Mouse (Mus musculus) cerebellum, adult 2 months (tissue): Measurements from ENCODE around the gene Fgfr2. TPM values are rescaled to one million over a fixed set of nuclear protein-coding genes. Genes with fewer than 3 reads are reported as not detected.
A peak's percentile ranks its signal among the peaks of the same experiment; 100 is the strongest.

ENCODE experiments used
- DNase-seq, 2 experiments: peaks; one replicate each; pipeline ENCODE4 v3.0.0; 2021
- H3K27ac ChIP-seq: fragments of 200-500 bp; 2 replicates; pipeline ENCODE4 v1.5.1; 2012; ENCODE audit warnings: low read length, control low read depth, inconsistent platforms; ENCODE audit not compliant: insufficient read depth
- H3K27me3 ChIP-seq: fragments of 200-500 bp; 2 replicates; pipeline ENCODE4 v1.6.1; 2012; ENCODE audit warnings: inconsistent platforms, mild to moderate bottlenecking, low read length, moderate library complexity; ENCODE audit not compliant: control insufficient read depth, insufficient read depth
- H3K4me1 ChIP-seq: fragments of 200-500 bp; 2 replicates; pipeline ENCODE4 v1.6.1; 2011; ENCODE audit warnings: low read length; ENCODE audit not compliant: control insufficient read depth, insufficient read depth
- H3K4me3 ChIP-seq: fragments of 200-500 bp; replicated peaks from 2 replicates; pipeline ENCODE3; 2011; ENCODE audit warnings: mild to moderate bottlenecking, low read depth, low read length, control low read depth; ENCODE audit not compliant: insufficient read depth
- CTCF ChIP-seq: fragments of 200-500 bp; IDR thresholded peaks from 2 replicates; pipeline ENCODE4 v1.5.1; 2011; ENCODE audit warnings: low read depth, mild to moderate bottlenecking, control low read depth, low read length, moderate library complexity, borderline replicate concordance; ENCODE audit not compliant: insufficient read depth
- POLR2A ChIP-seq: fragments of 200-500 bp; IDR thresholded peaks from 2 replicates; pipeline ENCODE4 v1.6.1; 2011; ENCODE audit warnings: low read length, control low read depth, borderline replicate concordance; ENCODE audit not compliant: insufficient read depth
- WGBS: fragments of 180-500 bp; shearing (Covaris S2); methylation state at CpG from one replicate; pipeline ENCODE4 v1.1.7; 2018; 5-methylcytosine and 5-hydroxymethylcytosine counted together
- polyA plus RNA-seq: library from polyadenylated mRNA; depleted of rRNA; stranded (reverse); fragments of >200 nt; gene quantifications from 2 replicates; pipeline ENCODE4 v1.2.3, GENCODE M21; 2012

The Fgfr2 gene
- polyA plus RNA-seq, 1 experiment, result 95.3 TPM

DNA sequence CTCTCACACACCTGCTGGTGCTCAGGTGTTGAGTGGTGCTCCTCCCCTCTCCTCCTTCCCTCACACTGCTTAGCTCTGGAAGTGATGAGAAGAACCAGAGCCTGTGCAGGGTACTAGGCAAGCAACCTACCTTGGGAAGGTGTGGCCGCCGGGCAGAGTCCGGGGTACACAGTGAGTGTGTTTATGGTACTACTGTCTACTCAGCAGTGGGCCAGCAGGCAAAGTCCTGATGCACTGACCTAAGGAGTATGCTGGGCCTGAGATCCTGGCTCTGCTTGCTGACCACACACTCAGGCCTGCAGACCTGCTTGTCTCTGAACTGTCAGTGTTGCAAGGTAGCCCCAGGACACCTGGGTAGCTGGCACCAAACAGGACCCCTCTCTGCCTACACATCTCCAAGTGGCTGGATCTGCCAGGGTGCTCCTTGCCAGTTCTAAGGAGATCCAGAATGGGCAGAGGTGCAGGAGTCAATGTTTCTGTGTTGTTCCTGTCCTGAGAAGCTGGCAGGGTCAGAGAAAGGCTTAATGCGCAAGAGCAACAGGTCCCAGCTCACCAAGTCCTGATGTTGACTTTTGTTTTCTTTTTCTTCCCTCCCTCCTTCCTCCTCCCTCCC, 2488.8 kb downstream of the Fgfr2 start:
- no peak overlapping the region for H3K4me3 ChIP-seq
- TF ChIP-seq POLR2A, result no peak
- no peak for TF ChIP-seq CTCF
- 95% methylated on average over 4 of the region's 4 CpGs for WGBS
- no peak overlapping the region for H3K27ac ChIP-seq
- H3K27me3 ChIP-seq, result no peaks in the 10 kb centered on the region
- H3K4me1 ChIP-seq, result peaks cover 5% of the 10 kb centered on the region
- DNase-seq, result no peak

DNA sequence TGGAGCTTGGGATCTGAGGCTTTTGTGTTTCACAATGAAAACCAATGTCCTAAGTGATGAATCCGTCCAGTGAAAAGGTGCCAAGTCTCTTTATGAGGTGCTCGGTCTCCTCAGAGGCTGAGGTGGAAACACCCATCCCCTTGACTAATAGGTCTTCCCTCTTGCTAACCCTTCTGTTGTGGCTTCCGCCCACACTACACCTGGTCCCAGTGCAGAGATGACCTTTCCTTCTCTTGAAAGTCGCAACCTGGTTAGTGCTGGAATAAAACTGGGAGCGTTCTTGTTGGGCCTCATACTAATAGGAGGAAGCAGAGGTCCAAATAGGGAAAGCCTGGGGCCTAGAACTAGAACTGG, 2490.8 kb downstream of the Fgfr2 start:
- no peak overlapping the region for H3K27ac ChIP-seq
- no peak for TF ChIP-seq POLR2A
- TF ChIP-seq CTCF, result no peak
- H3K4me1 ChIP-seq, result peaks cover 5% of the 10 kb centered on the region
- no peak overlapping the region for H3K4me3 ChIP-seq
- no peaks in the 10 kb centered on the region for H3K27me3 ChIP-seq
- WGBS, result 91% methylated on average over 5 of the region's 5 CpGs
- no peak for DNase-seq

- no peak overlapping the region for H3K4me3 ChIP-seq
- no peak overlapping the region for H3K27ac ChIP-seq
- TF ChIP-seq CTCF, result no peak
- no peak for TF ChIP-seq POLR2A
- DNase-seq, result no peak
- peaks cover 1% of the 10 kb centered on the region for H3K4me1 ChIP-seq
- no peaks in the 10 kb centered on the region for H3K27me3 ChIP-seq
- 56% methylated on average over 22 of the region's 22 CpGs for WGBS
Measured at GRCm38 (mm10) chr7:130631553-130632378, 2491.4 kb downstream of the Fgfr2 start.

- Histone ChIP-seq H3K27ac (no peak overlapping the region), H3K4me3 (no peak overlapping the region), H3K27me3 (no peaks in the 10 kb centered on the region), H3K4me1 (no peaks in the 10 kb centered on the region)
- peak in 1 of 2 experiments; percentile 41 for DNase-seq
- TF ChIP-seq CTCF, result no peak
- TF ChIP-seq POLR2A, result no peak
- WGBS, result 96% methylated on average over 3 of the region's 3 CpGs
Measured at GRCm38 (mm10) chr7:130630956-130631355, 2492.2 kb downstream of the Fgfr2 start.

GRCm38 (mm10) chr7:130629999-130630398, 2493.2 kb downstream of the Fgfr2 start:
- Histone ChIP-seq H3K27me3 (no peaks in the 10 kb centered on the region), H3K4me3 (no peak overlapping the region), H3K4me1 (peaks cover 4% of the 10 kb centered on the region; the same call in 1 of the 2 replicates), H3K27ac (no peak overlapping the region)
- DNase-seq, result no peak
- WGBS, result 89% methylated on average over 7 of the region's 7 CpGs
- no peak for TF ChIP-seq POLR2A
- no peak for TF ChIP-seq CTCF

GRCm38 (mm10) chr7:130628601-130629000, 2494.5 kb downstream of the Fgfr2 start:
- no peak for TF ChIP-seq CTCF
- TF ChIP-seq POLR2A, result no peak
- WGBS, result 52% methylated on average over 1 of the region's 1 CpGs
- H3K27ac ChIP-seq, result no peak overlapping the region
- no peak for DNase-seq
- peaks cover 12% of the 10 kb centered on the region; the same call in 1 of the 2 replicates for H3K4me1 ChIP-seq
- H3K27me3 ChIP-seq, result no peaks in the 10 kb centered on the region
- no peak overlapping the region for H3K4me3 ChIP-seq

- TF ChIP-seq CTCF (no peak), POLR2A (no peak)
- H3K4me3 ChIP-seq, result no peak overlapping the region
- DNase-seq, result peak; percentile 33 to 37
- H3K27me3 ChIP-seq, result no peaks in the 10 kb centered on the region
- peaks cover 12% of the 10 kb centered on the region; the same call in 1 of the 2 replicates for H3K4me1 ChIP-seq
- no peak overlapping the region for H3K27ac ChIP-seq
- 48% methylated on average over 7 of the region's 7 CpGs for WGBS
Measured at GRCm38 (mm10) chr7:130625361-130625760, 2497.8 kb downstream of the Fgfr2 start.

GRCm38 (mm10) chr7:130624299-130624698, 2498.9 kb downstream of the Fgfr2 start:
- Histone ChIP-seq H3K27ac (no peak overlapping the region), H3K27me3 (no peaks in the 10 kb centered on the region), H3K4me3 (no peak overlapping the region), H3K4me1 (peaks cover 12% of the 10 kb centered on the region; the same call in 1 of the 2 replicates)
- TF ChIP-seq CTCF, result no peak
- TF ChIP-seq POLR2A, result no peak
- WGBS, result 95% methylated on average over 9 of the region's 9 CpGs
- no peak for DNase-seq
